ENCODE assay signal across 19 mouse cellular contexts in the genomic region with DNA sequence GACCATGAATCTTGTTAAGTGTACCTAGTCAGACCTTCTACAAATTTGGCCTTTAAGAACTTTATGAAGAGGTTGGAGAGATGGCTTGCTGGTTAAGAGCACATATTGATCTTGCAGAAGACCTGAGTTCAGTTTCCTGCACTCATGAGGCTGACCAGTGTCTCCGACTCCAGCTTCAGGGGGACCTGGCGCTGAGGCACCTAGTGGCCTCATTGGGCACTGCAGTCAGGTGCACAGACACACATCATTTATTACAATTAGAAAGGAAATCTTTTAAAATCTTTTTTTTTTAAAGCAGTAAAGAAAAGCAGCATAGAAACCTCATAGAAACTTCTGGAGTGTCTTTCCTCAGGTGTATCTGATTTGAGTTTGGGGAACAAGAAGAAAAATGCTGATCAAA.
A peak's percentile ranks its signal among the peaks of the same experiment; 100 is the strongest.
DNase-seq lines count a peak whose midpoint lies in the region; ATAC-seq and TF ChIP-seq lines count a peak whose summit lies in the region.
"Had no signal": no experiment of that assay in that cellular context is flagged by ENCODE, and none has a peak within 500 bp of the region (broad histone marks: within the 10 kb centered on the region; RNA-seq: fewer than 3 reads in every experiment).

No protein-coding gene starts in this region.

- TF ChIP-seq EP300 in heart, adult 2 months (IDR thresholded peaks at IDR 0.05; ENCODE audit: insufficient read depth, low read depth, low read length) = no peak
- TF ChIP-seq EP300 in liver, embryonic 14.5 days (IDR thresholded peaks at IDR 0.05; ENCODE audit: low read depth) = no peak

- H3K36me3 ChIP-seq in heart, adult 2 months (ENCODE audit: control insufficient read depth, insufficient read depth, low read length) = no peaks in the 10 kb centered on the region
- no peaks in the 10 kb centered on the region for H3K36me3 ChIP-seq in liver, embryonic 14.5 days (replicated peaks; ENCODE audit: control insufficient read depth, insufficient read depth, low read depth)
- no peaks in the 10 kb centered on the region for H3K36me3 ChIP-seq in liver, embryonic 11.5 days (ENCODE audit: control insufficient read depth, insufficient read depth, low read length)
- H3K36me3 ChIP-seq in E14TG2a.4 (ENCODE audit: insufficient read depth, low read length) = no peaks in the 10 kb centered on the region
- H3K36me3 ChIP-seq: heart, embryonic 10.5 days; limb, embryonic 10.5 days; liver, embryonic 13.5 days; midbrain, embryonic 12.5 days had no signal

- no peak overlapping the region for H3K4me3 ChIP-seq in heart, adult 2 months
- H3K4me3 ChIP-seq in liver, embryonic 14.5 days (ENCODE audit: insufficient read depth in 1 of 2, low read depth in 2 of 2, low read length in 2 of 2) = no peak overlapping the region
- H3K4me3 ChIP-seq in liver, embryonic 11.5 days (ENCODE audit: low read depth, low read length) = no peak overlapping the region
- H3K4me3 ChIP-seq in E14TG2a.4 (replicated peaks; ENCODE audit: low read length) = no peak overlapping the region
- H3K4me3 ChIP-seq: heart, embryonic 10.5 days; limb, embryonic 10.5 days; liver, embryonic 13.5 days; midbrain, embryonic 12.5 days had no signal

- no peaks in the 10 kb centered on the region for H3K4me1 ChIP-seq in heart, adult 2 months (ENCODE audit: control insufficient read depth, insufficient read depth, low read length)
- H3K4me1 ChIP-seq in liver, embryonic 14.5 days (replicated peaks; ENCODE audit: control insufficient read depth in 2 of 2, insufficient read depth in 2 of 2, low read length in 1 of 2) = no peaks in the 10 kb centered on the region
- no peaks in the 10 kb centered on the region for H3K4me1 ChIP-seq in liver, embryonic 11.5 days (replicated peaks; ENCODE audit: control insufficient read depth, insufficient read depth, low read length)
- H3K4me1 ChIP-seq in E14TG2a.4 (replicated peaks; ENCODE audit: low read depth, low read length) = peaks cover 12% of the 10 kb centered on the region
- H3K4me1 ChIP-seq: liver, embryonic 13.5 days had no signal

- intact Hi-C loops in heart, adult 2 months (cut with DNase I) = no loop called here

- H3K4me2 ChIP-seq in liver, embryonic 14.5 days (ENCODE audit: low read depth) = no peak overlapping the region
- H3K4me2 ChIP-seq in liver, embryonic 11.5 days = no peak overlapping the region
- H3K4me2 ChIP-seq: liver, embryonic 13.5 days; midbrain, embryonic 12.5 days had no signal

- no peak for DNase-seq in heart, adult 2 months
- DNase-seq in heart, postnatal 4 days = no peak
- DNase-seq in liver, embryonic 14.5 days (ENCODE audit: low read depth in 3 of 3, low spot score in 3 of 3) = no peak
- DNase-seq in liver, embryonic 11.5 days (ENCODE audit: low spot score) = no peak
- peak; percentile 8 for DNase-seq in R1 (ENCODE audit: low read depth, low spot score)
- DNase-seq in adrenal gland, adult 2 months = no peak
- DNase-seq: adrenal gland, postnatal 36 days; cerebellum, adult 11 months; cerebellum, postnatal 14 days; kidney, postnatal 4 days; layer of hippocampus, adult 9-11 months; liver, embryonic 13.5 days; lung, postnatal 14 days; thymus, postnatal 14 days had no signal

- TF ChIP-seq CTCF in heart, adult 2 months (IDR thresholded peaks at IDR 0.05) = peak; percentile 39
- TF ChIP-seq CTCF in liver, embryonic 14.5 days (IDR thresholded peaks at IDR 0.05; ENCODE audit: low read depth) = peak; percentile 56
- TF ChIP-seq CTCF in E14TG2a.4 (conservative IDR thresholded peaks at IDR 0.05; ENCODE audit: low read length) = peak; percentile 50

- H3K27ac ChIP-seq in heart, adult 2 months = no peak overlapping the region
- H3K27ac ChIP-seq in liver, embryonic 14.5 days = no peak overlapping the region
- no peak overlapping the region for H3K27ac ChIP-seq in liver, embryonic 11.5 days (ENCODE audit: low read depth, low read length)
- H3K27ac ChIP-seq: heart, embryonic 10.5 days; limb, embryonic 10.5 days; liver, embryonic 13.5 days; midbrain, embryonic 12.5 days had no signal

- H3K9ac ChIP-seq in heart, adult 2 months (ENCODE audit: low read depth, low read length) = no peak overlapping the region
- H3K9ac ChIP-seq in liver, embryonic 14.5 days (replicated peaks) = no peak overlapping the region
- no peak overlapping the region for H3K9ac ChIP-seq in liver, embryonic 11.5 days (ENCODE audit: low read depth, low read length)
- H3K9ac ChIP-seq: liver, embryonic 13.5 days; midbrain, embryonic 12.5 days had no signal

- no peaks in the 10 kb centered on the region for H3K9me3 ChIP-seq in liver, embryonic 14.5 days (ENCODE audit: control insufficient read depth, low read length)
- no peaks in the 10 kb centered on the region for H3K9me3 ChIP-seq in liver, embryonic 11.5 days (ENCODE audit: control insufficient read depth, low read length)
- H3K9me3 ChIP-seq in E14TG2a.4 (ENCODE audit: low read length) = peaks cover 8% of the 10 kb centered on the region
- H3K9me3 ChIP-seq: heart, embryonic 10.5 days; limb, embryonic 10.5 days; liver, embryonic 13.5 days; midbrain, embryonic 12.5 days had no signal

- no peak for TF ChIP-seq POLR2A in heart, adult 2 months (IDR thresholded peaks at IDR 0.05; ENCODE audit: insufficient read depth, low read depth, low read length)

- 84% methylated on average over 2 of the region's 2 CpGs for WGBS in heart, adult 2 months
- WGBS in liver, embryonic 14.5 days (ENCODE audit: insufficient replicate concordance) = 58% methylated on average over 2 of the region's 2 CpGs
- WGBS in liver, embryonic 11.5 days = 79% methylated on average over 2 of the region's 2 CpGs

- ATAC-seq in liver, embryonic 14.5 days (ENCODE audit: insufficient read depth) = no peak
- ATAC-seq in liver, embryonic 11.5 days (replicated peaks; ENCODE audit: low FRiP score) = no peak
- ATAC-seq: intestine, postnatal 0 days had no signal

- no peaks in the 10 kb centered on the region for H3K27me3 ChIP-seq in heart, adult 2 months (ENCODE audit: control insufficient read depth, insufficient read depth, low read length)
- no peaks in the 10 kb centered on the region for H3K27me3 ChIP-seq in liver, embryonic 14.5 days (ENCODE audit: control insufficient read depth, insufficient read depth, low read length)
- no peaks in the 10 kb centered on the region for H3K27me3 ChIP-seq in liver, embryonic 11.5 days (replicated peaks; ENCODE audit: control insufficient read depth, insufficient read depth, low read length)
- H3K27me3 ChIP-seq in E14TG2a.4 (ENCODE audit: insufficient read depth, low read length) = peaks cover 7% of the 10 kb centered on the region; the same call in 1 of the 2 replicates
- H3K27me3 ChIP-seq: liver, embryonic 13.5 days; midbrain, embryonic 12.5 days had no signal

- no peaks in the 10 kb centered on the region for H3K79me2 ChIP-seq in heart, adult 2 months (replicated peaks; ENCODE audit: control insufficient read depth, insufficient read depth, low read length)
